Mouse (Mus musculus): ENCODE results near the gene Shc3. TPM values are rescaled to one million over a fixed set of nuclear protein-coding genes. Genes with fewer than 3 reads are reported as not detected.

Gene Shc3
- polyA plus RNA-seq, 1 experiment, result not detected

DNA sequence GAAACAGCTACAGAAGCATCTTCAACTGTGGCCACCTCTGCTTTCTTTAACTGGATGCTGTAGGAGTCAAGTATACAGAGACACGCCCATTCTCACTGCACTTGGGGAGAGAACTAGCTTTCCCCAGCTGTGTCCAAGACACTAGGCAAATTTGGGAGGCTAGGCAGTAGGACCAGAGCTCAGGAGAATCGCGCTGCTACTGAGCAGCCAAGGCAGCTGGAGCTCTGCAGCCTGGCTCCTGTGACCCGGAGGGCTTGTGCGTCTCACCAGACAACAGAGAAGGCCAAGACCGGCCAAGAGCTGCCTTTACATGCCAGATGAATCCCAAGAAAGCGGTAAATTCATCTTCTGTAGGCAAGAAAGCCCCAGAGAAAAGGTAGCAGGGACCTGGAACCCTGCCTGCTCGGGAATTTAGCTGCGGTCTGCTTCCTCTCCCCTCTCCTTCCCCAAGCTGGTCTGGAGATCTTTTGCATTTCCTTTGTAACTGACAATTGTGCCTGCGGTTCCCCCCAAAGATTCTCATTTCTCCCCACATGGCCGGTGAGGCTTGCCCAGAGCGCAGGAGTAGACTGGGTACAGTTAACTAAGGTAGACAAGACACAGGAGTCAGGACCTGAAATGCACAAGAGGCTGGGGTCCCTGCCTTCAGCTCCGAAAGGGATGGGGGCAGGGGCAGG lies 161.5 kb downstream of the Shc3 start:
- Histone ChIP-seq H3K4me1 (ENCODE audit: control insufficient read depth) (no peaks in the 10 kb centered on the region), H3K4me3 (replicated peaks) (no peak overlapping the region), H3K27me3 (ENCODE audit: control insufficient read depth) (peaks cover 37% of the 10 kb centered on the region), H3K36me3 (ENCODE audit: control insufficient read depth) (no peaks in the 10 kb centered on the region), H3K9me3 (ENCODE audit: control insufficient read depth, low read length) (no peaks in the 10 kb centered on the region)
- no peak for TF ChIP-seq GATA1 (IDR thresholded peaks at IDR 0.05; ENCODE audit: low read length)
- TF ChIP-seq TAL1 (IDR thresholded peaks at IDR 0.05; ENCODE audit: low read length), result no peak

- Histone ChIP-seq H3K4me1 (ENCODE audit: control insufficient read depth) (no peaks in the 10 kb centered on the region), H3K4me3 (replicated peaks) (no peak overlapping the region), H3K9me3 (ENCODE audit: control insufficient read depth, low read length) (no peaks in the 10 kb centered on the region), H3K27me3 (ENCODE audit: control insufficient read depth) (peaks cover 36% of the 10 kb centered on the region), H3K36me3 (ENCODE audit: control insufficient read depth) (no peaks in the 10 kb centered on the region)
- TF ChIP-seq GATA1 (IDR thresholded peaks at IDR 0.05; ENCODE audit: low read length) (no peak), TAL1 (IDR thresholded peaks at IDR 0.05; ENCODE audit: low read length) (no peak)
Measured at GRCm38 (mm10) chr13:51405731-51406320, 163.4 kb downstream of the Shc3 start.

GRCm38 (mm10) chr13:51404566-51404965 lies 164.7 kb downstream of the Shc3 start:
- no peak overlapping the region for H3K4me3 ChIP-seq (replicated peaks)
- no peaks in the 10 kb centered on the region for H3K4me1 ChIP-seq (ENCODE audit: control insufficient read depth)
- no peak for TF ChIP-seq TAL1 (IDR thresholded peaks at IDR 0.05; ENCODE audit: low read length)
- TF ChIP-seq GATA1 (IDR thresholded peaks at IDR 0.05; ENCODE audit: low read length), result no peak
- H3K9me3 ChIP-seq (ENCODE audit: control insufficient read depth, low read length), result no peaks in the 10 kb centered on the region
- peaks cover 29% of the 10 kb centered on the region for H3K27me3 ChIP-seq (ENCODE audit: control insufficient read depth)
- no peaks in the 10 kb centered on the region for H3K36me3 ChIP-seq (ENCODE audit: control insufficient read depth)

- H3K9me3 ChIP-seq (ENCODE audit: control insufficient read depth, low read length), result no peaks in the 10 kb centered on the region
- no peaks in the 10 kb centered on the region for H3K27me3 ChIP-seq (ENCODE audit: control insufficient read depth)
- H3K4me3 ChIP-seq (replicated peaks), result no peak overlapping the region
Measured at GRCm38 (mm10) chr13:51400736-51401501, 168.3 kb downstream of the Shc3 start.

GRCm38 (mm10) chr13:51400186-51400719 lies 169.0 kb downstream of the Shc3 start:
- Histone ChIP-seq H3K9me3 (ENCODE audit: control insufficient read depth, low read length) (no peaks in the 10 kb centered on the region), H3K4me1 (ENCODE audit: control insufficient read depth) (no peaks in the 10 kb centered on the region), H3K36me3 (ENCODE audit: control insufficient read depth) (no peaks in the 10 kb centered on the region), H3K4me3 (replicated peaks) (no peak overlapping the region), H3K27me3 (ENCODE audit: control insufficient read depth) (no peaks in the 10 kb centered on the region)
- TF ChIP-seq TAL1 (IDR thresholded peaks at IDR 0.05; ENCODE audit: low read length) (no peak), GATA1 (IDR thresholded peaks at IDR 0.05; ENCODE audit: low read length) (no peak)

More at GRCm38 (mm10) chr13:51400736-51401501, 168.3 kb downstream of the Shc3 start:
- H3K36me3 ChIP-seq (ENCODE audit: control insufficient read depth), result no peaks in the 10 kb centered on the region
- H3K4me1 ChIP-seq (ENCODE audit: control insufficient read depth), result no peaks in the 10 kb centered on the region
- no peak for TF ChIP-seq GATA1 (IDR thresholded peaks at IDR 0.05; ENCODE audit: low read length)
- TF ChIP-seq TAL1 (IDR thresholded peaks at IDR 0.05; ENCODE audit: low read length), result no peak

GRCm38 (mm10) chr13:51399562-51399961 lies 169.7 kb downstream of the Shc3 start:
- TF ChIP-seq TAL1 (IDR thresholded peaks at IDR 0.05; ENCODE audit: low read length) (no peak), GATA1 (IDR thresholded peaks at IDR 0.05; ENCODE audit: low read length) (no peak)
- Histone ChIP-seq H3K4me3 (replicated peaks) (no peak overlapping the region), H3K27me3 (ENCODE audit: control insufficient read depth) (no peaks in the 10 kb centered on the region), H3K4me1 (ENCODE audit: control insufficient read depth) (no peaks in the 10 kb centered on the region), H3K9me3 (ENCODE audit: control insufficient read depth, low read length) (no peaks in the 10 kb centered on the region; the same call in 1 of the 2 replicates), H3K36me3 (ENCODE audit: control insufficient read depth) (no peaks in the 10 kb centered on the region)

GRCm38 (mm10) chr13:51397861-51398260 lies 171.4 kb downstream of the Shc3 start:
- Histone ChIP-seq H3K9me3 (ENCODE audit: control insufficient read depth, low read length) (no peaks in the 10 kb centered on the region; the same call in 1 of the 2 replicates), H3K36me3 (ENCODE audit: control insufficient read depth) (no peaks in the 10 kb centered on the region), H3K27me3 (ENCODE audit: control insufficient read depth) (no peaks in the 10 kb centered on the region), H3K4me1 (ENCODE audit: control insufficient read depth) (no peaks in the 10 kb centered on the region), H3K4me3 (replicated peaks) (no peak overlapping the region)
- TF ChIP-seq GATA1 (IDR thresholded peaks at IDR 0.05; ENCODE audit: low read length) (no peak), TAL1 (IDR thresholded peaks at IDR 0.05; ENCODE audit: low read length) (no peak)

- Histone ChIP-seq H3K36me3 (ENCODE audit: control insufficient read depth) (no peaks in the 10 kb centered on the region), H3K9me3 (ENCODE audit: control insufficient read depth, low read length) (no peaks in the 10 kb centered on the region; the same call in 1 of the 2 replicates), H3K4me3 (replicated peaks) (no peak overlapping the region), H3K27me3 (ENCODE audit: control insufficient read depth) (no peaks in the 10 kb centered on the region), H3K4me1 (ENCODE audit: control insufficient read depth) (no peaks in the 10 kb centered on the region)
- no peak for TF ChIP-seq TAL1 (IDR thresholded peaks at IDR 0.05; ENCODE audit: low read length)
Measured at GRCm38 (mm10) chr13:51392256-51392655, 177.0 kb downstream of the Shc3 start.

Measured in erythroblast, embryonic 14.5 days (primary cell).